Mouse (Mus musculus) CD4-positive, CD25-positive, alpha-beta regulatory T cell, adult 4 months (primary cell): ENCODE measurements at regions not wholly inside any gene's neighbourhood (a gene's known extent, or its start where the extent isn't known, plus 50 kb on each side); places are given as distances from the start of the nearest gene placed in this dataset.

Experiments
- ATAC-seq: one replicate; pipeline ENCODE4 v1.8.0; 2017

DNA sequence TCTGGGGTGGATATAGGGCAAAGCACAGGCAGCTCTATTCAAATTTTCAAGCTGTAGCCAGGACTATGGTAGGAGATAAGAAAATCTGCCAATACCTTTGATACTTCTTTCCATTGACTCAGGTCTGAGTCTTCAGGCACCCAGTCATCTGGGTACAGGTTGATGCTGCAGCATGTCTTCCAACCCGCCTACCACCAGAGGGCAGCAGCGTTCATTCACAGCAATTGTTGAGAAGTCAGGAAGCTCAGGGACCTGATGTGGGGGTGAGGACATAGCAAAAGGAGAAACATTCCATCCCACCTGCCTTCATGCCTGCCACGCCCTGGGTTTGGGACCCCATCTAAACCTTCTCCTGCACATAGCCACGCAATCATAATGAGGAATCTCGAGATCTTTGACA is 118.2 kb upstream of the Gm21876 start:
- no peak for ATAC-seq

DNA sequence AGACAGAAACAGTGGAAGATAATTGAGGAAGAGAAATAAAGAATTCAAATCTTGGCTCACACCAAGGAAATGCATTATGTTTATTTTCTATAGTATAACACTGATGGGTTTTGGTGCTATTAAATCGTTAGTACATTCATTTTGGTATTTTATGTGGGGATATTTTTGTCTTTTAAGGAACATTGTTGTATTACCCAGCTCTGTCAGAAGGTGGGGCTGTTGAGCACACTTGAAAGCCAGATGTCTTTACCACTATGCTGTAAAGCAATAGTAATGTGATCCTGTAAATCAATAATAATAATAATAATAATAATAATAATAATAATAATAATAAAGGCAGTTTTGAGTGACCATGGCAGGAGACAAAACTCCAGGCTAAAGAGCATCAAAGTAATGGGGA is 120.0 kb upstream of the Gm21876 start:
- ATAC-seq = no peak

DNA sequence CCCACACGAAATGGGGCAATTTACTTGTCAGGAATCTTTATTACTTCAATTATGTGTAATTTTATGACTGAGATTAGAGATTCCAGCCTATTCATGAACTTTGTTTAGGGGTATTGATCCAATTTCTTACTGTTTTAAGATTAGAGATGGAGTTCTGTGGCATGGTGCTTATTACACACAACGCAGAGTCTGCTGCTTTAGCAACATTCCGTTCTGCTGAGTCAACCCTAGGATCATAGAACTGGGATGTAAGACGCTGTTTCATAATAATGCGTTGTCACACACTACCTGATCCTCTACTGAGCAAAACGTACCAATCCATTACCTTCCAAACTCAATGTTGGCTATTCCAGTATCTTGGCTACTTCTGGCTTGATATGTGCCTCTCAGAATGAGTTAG is 121.9 kb upstream of the Gm21876 start:
- no peak for ATAC-seq

DNA sequence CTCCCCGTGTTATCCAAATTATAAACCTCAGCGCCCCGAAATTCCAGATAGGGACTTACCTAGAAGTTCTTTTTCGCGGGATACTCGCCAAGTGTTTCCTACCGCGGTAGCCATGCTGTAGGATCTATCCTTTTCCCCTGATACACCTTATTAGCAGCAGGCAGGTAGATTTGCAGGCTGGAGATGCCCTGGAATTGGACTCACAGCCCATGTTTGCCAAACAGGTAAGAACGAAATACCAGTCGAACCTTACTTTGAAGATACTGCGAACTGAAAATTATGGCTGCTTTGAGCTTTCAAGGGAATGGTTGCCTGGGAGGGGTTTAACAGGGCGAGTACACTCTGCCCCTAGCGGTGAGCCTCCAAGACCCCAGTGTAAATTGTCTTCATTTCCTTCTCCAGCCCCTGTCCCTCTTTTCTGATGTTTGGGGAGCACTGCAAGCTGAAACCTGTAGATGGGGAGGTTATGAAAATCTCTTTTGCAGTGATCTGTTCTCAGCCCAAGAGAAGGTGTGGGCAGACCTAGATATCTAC is 149.8 kb upstream of the Agtr2 start:
- no peak for ATAC-seq

DNA sequence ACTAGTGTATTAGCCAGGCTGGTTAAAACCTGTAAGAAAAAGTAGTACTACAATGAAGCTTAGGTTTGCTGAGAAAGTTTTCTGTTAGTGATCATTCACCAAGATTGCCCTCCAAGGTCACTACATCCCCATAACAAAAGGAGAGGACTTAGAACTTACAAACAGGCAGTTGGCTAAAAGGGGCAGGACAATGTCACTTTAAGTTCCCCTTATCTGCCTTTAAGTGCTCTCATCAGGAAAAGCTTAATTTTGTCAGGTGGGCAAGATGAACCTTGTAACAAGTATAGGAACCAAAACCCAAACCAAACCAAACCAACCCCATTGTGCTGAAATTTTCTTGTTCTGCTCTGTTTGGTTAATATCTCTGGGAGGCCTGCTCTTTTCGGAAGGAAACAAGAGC is 139.9 kb upstream of the Agtr2 start:
- no peak for ATAC-seq

DNA sequence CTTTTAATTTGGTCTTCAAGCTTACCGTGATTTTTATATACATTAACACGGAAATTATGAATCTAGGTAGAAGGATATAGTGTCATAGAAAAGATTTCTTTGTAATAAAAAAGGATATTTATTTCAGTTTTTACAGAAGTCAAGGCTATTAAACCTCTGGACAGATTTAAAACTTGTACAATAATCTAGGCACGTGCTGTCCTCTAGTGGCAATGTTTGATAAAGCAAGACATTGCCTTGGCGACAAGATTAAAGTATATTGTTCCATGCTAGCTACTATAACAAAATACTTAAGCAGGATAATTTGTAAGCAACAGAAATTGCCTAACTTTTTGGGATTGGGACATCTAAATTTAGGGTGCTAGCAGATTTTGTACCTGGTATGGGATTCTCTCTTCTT is 133.8 kb upstream of the Agtr2 start:
- no peak for ATAC-seq

DNA sequence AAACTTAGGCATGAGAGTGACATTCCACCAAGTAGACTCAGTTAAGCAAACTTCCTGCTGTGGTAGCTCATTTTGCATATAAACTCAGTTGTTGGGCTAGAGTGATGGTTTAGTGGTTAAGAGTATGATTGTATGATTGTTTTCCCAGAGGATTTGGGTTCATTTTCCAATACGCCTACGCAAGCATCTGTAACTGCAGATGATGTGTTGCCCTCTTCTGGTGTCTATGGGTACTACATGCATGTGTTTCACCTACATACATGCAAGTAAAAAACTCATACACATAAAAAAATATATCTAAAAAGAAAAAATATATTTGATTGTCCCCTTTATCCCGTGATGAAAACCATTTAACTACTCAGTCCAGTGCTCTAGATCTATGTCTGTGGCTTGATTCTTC is 132.0 kb upstream of the Agtr2 start:
- no peak for ATAC-seq

DNA sequence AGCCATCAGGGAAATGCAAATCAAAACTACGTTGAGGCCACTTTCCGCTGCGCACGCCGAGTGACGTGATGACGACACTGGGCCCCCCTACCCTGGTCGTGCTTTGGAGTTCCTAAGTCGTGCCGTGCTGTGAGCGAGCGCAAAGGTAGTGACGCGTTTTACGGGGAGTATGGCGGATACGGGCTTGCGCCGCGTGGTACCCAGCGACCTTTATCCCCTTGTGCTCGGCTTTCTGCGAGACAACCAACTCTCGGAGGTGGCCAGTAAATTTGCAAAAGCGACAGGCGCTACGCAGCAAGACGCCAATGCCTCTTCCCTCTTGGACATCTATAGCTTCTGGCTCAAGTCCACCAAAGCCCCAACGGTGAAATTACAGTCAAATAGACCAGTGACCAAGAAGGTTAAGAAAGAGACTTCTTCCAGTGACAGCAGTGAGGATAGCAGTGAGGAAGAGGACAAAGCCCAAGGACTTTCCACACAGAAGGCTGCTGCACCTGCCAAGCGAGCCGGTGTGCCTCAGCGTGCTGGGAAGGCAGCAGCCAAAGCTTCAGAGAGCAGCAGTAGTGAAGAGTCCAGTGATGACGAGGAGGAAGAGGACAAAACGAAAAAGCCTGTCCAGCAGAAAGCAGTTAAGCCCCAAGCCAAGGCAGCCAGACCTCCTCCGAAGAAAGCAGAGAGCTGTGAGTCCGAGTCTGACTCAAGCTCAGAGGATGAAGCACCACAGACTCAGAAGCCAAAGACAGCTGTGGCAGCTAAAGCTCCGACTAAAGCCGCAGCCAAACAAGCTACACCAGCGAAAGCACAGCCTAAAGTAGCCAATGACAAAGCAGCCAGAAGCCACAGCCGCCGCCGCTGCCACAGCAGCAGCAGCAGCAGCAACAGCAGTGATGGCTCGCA is 123.3 kb upstream of the Agtr2 start:
- peak; percentile 94 for ATAC-seq

DNA sequence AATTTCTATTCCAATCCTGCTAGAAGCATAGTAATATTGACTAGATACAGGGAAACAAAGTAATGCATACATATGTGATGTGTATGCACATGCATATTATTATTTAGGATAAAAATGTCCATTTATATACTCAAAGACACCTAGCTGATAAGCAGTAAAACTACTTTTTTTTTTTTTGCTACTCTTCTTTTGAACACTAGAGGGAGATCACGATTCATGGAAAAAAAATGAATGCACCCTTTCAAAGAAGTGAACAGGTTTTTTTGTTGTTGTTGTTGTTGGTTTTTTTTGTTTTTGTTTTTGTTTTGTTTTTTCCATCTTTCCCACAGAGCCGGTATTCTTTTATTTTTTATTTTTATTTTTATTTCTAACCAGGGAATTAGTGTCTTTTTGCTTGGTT is 99.1 kb upstream of the Agtr2 start:
- ATAC-seq = no peak

DNA sequence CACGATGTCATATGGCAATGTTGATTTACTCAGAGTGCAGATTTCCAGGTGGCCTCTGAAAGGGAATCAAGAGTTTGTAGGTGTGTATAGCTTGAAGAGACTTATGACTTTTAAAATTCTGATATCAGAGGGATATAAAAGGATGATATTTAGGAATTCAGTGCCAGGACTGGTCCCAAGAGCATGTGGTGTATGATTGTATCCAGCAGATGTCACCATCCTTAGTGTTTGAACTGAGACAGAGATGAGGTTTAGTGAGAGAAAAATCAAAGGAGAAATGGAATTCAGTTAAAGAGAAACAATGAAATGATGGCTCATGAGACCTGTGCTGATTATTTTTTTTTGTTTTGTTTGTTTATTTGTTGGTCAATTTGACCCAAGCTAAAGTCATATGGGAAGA is 94.4 kb upstream of the Agtr2 start:
- ATAC-seq = no peak

DNA sequence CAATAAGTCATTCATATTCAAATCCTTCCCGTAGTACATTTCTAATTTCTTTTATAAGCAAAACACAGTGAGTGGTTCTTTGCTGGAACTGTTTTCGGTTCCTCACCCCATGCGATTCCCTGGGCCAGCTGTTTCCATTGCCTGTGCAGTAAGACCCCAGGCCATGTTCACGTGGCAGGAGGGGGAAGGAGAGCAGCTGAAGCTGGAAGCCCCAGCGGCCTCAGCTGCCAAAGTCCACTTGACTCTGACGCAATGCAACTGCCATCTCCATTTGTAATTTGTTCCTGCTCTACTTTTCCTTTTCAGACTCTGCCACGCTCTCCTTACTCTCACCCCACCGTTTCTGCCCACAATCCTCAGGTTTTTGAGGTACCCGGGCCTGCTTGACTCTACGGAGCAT is 91.1 kb upstream of the Agtr2 start:
- no peak for ATAC-seq

DNA sequence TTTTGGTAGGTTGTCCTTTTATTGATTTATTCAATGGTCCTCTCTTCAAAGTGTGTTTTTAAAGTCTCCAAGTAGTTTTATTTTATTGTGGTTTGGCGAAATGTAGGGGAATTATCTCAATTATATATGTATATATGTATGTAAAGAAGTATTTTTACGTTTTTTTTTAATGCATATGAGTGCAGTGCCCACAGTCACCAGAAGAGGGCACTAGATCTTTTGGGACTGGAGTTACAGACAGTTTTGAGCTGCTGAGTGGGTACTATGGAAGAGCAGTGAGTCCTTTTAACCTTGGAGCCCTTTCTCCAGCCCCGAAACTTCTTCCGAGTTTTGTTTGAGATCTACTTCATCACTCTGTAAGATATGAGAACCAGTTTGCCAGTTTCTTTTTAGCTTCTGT is 59.5 kb upstream of the Agtr2 start:
- no peak for ATAC-seq

DNA sequence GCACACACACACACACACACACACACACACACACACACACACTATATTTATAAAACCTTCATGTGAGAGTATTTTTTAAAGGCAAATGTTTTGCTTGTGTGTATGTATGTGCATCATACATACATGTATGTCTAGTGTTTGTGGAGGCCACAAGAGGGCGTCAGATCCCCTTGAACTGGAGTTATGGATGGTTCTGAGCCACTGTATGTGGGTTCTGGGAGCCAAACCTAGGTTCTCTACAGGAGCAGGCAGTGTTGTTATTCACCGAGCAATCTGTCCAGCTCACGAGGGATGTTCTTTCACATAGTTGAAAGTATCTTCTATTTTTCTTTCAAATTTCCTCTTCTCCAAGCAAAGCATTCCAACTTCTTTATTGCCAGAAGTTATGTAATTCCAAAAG is 56.3 kb upstream of the Agtr2 start:
- no peak for ATAC-seq

DNA sequence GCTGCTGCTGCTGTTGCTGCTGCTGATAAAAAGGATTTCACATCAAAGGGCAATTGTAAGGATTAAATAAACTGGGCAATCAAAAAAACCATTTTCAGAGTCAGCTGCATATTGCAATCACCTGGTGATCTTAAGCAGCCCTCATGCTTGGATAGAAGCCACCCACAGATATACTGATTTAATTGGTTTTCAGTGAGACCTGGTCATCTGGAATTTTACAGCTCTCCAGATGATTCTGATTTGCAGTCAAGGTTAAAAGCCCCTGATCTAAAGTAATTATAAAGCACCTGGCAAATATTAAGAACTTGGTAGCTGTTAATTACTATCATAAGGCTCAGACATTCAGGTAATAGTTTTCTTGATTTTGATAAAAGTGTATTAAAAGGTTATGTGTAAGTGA is 50.8 kb upstream of the Agtr2 start:
- ATAC-seq = no peak
